Mouse (Mus musculus): ENCODE data around the gene Plekhm1. TPM values are rescaled to one million over a fixed set of nuclear protein-coding genes. Genes with fewer than 3 reads are reported as not detected.

Plekhm1 gene
- total and polyA plus RNA-seq, 3 experiments, result 3.4 to 10.0 TPM; not detected in 1

- TF ChIP-seq MAFK (IDR thresholded peaks at IDR 0.05; ENCODE audit: borderline replicate concordance, low read depth, low read length) (no peak), BHLHE40 (IDR thresholded peaks at IDR 0.05; ENCODE audit: borderline replicate concordance, low read depth, low read length) (no peak), RAD21 (IDR thresholded peaks at IDR 0.05; ENCODE audit: low read depth, low read length) (no peak), TCF12 (IDR thresholded peaks at IDR 0.05; ENCODE audit: low read depth, low read length) (no peak), USF1 (IDR thresholded peaks at IDR 0.05; ENCODE audit: low read depth, low read length) (no peak), TAL1 (IDR thresholded peaks at IDR 0.05; ENCODE audit: low read length) (no peak), ETS1 (IDR thresholded peaks at IDR 0.05; ENCODE audit: low read depth, low read length) (no peak), USF2 (IDR thresholded peaks at IDR 0.05; ENCODE audit: borderline replicate concordance in 1 of 2, insufficient read depth in 1 of 2, low read depth in 1 of 2, low read length in 2 of 2) (no peak), ZKSCAN1 (IDR thresholded peaks at IDR 0.05; ENCODE audit: low read depth, low read length) (no peak), ELF1 (IDR thresholded peaks at IDR 0.05; ENCODE audit: low read depth, low read length) (no peak), ZC3H11A (IDR thresholded peaks at IDR 0.05; ENCODE audit: low read depth, low read length) (no peak), CHD1 (IDR thresholded peaks at IDR 0.05; ENCODE audit: low read depth, low read length) (no peak), MEF2A (IDR thresholded peaks at IDR 0.05; ENCODE audit: extremely low read depth, insufficient replicate concordance, low read depth, low read length, poor library complexity, severe bottlenecking) (no peak), GABPA (IDR thresholded peaks at IDR 0.05; ENCODE audit: low read depth, low read length) (no peak), JUND (IDR thresholded peaks at IDR 0.05; ENCODE audit: low read depth, low read length) (no peak), EP300 (IDR thresholded peaks at IDR 0.05; ENCODE audit: low read depth in 1 of 2, low read length in 2 of 2) (no peak), MXI1 (IDR thresholded peaks at IDR 0.05; ENCODE audit: low read depth, low read length) (no peak), POLR2A (IDR thresholded peaks at IDR 0.05; ENCODE audit: control insufficient read depth in 1 of 2, insufficient read depth in 1 of 2, low read depth in 1 of 2, low read length in 2 of 2, poor library complexity in 1 of 2) (no peak), HCFC1 (IDR thresholded peaks at IDR 0.05; ENCODE audit: low read depth, low read length) (no peak)
Measured at GRCm38 (mm10) chr11:103318042-103318441, 94.4 kb downstream of the Plekhm1 start.

GRCm38 (mm10) chr11:103315379-103315778 lies 97.1 kb downstream of the Plekhm1 start:
- Histone ChIP-seq H3K79me2 (ENCODE audit: control insufficient read depth, insufficient read depth, low read length, poor library complexity) (no peaks in the 10 kb centered on the region), H3K4me1 (ENCODE audit: control insufficient read depth in 1 of 2, insufficient read depth in 2 of 2, low read length in 2 of 2) (no peaks in the 10 kb centered on the region), H3K27me3 (ENCODE audit: control insufficient read depth in 1 of 2, insufficient read depth in 2 of 2, low read length in 2 of 2) (peaks cover 3 to 5% of the 10 kb centered on the region in 2 experiments), H3K9me3 (replicated peaks; ENCODE audit: insufficient read depth, low read length) (no peaks in the 10 kb centered on the region), H3K9ac (ENCODE audit: control insufficient read depth, low read depth, low read length, poor library complexity, severe bottlenecking) (no peak overlapping the region), H3K4me3 (ENCODE audit: control insufficient read depth in 1 of 2, insufficient read depth in 1 of 2, low read depth in 2 of 2, low read length in 2 of 2) (no peak overlapping the region), H3K36me3 (ENCODE audit: control insufficient read depth in 1 of 2, insufficient read depth in 2 of 2, low read length in 2 of 2) (no peaks in the 10 kb centered on the region), H3K27ac (ENCODE audit: control insufficient read depth, low read depth, low read length) (no peak overlapping the region)
- TF ChIP-seq ZC3H11A (IDR thresholded peaks at IDR 0.05; ENCODE audit: low read depth, low read length), result no peak
- TF ChIP-seq JUND (IDR thresholded peaks at IDR 0.05; ENCODE audit: low read depth, low read length), result no peak
- TF ChIP-seq ELF1 (IDR thresholded peaks at IDR 0.05; ENCODE audit: low read depth, low read length), result no peak
- no peak for TF ChIP-seq USF1 (IDR thresholded peaks at IDR 0.05; ENCODE audit: low read depth, low read length)
- TF ChIP-seq POLR2AphosphoS5 (IDR thresholded peaks at IDR 0.05; ENCODE audit: borderline replicate concordance, low read depth, low read length), result no peak
- no peak for TF ChIP-seq TBP (IDR thresholded peaks at IDR 0.05; ENCODE audit: low read depth, low read length)
- TF ChIP-seq CTCF (IDR thresholded peaks at IDR 0.05 in 2 of 3, conservative IDR thresholded peaks at IDR 0.05 in 1 of 3; ENCODE audit: control insufficient read depth in 1 of 3, insufficient read depth in 1 of 3, low read depth in 2 of 3, low read length in 3 of 3, poor library complexity in 1 of 3, severe bottlenecking in 1 of 3), result no peak
- no peak for TF ChIP-seq ZKSCAN1 (IDR thresholded peaks at IDR 0.05; ENCODE audit: low read depth, low read length)
- no peak for TF ChIP-seq TAL1 (IDR thresholded peaks at IDR 0.05; ENCODE audit: low read length)
- TF ChIP-seq POLR2A (IDR thresholded peaks at IDR 0.05; ENCODE audit: control insufficient read depth in 1 of 2, insufficient read depth in 1 of 2, low read depth in 1 of 2, low read length in 2 of 2, poor library complexity in 1 of 2), result no peak
- TF ChIP-seq BHLHE40 (IDR thresholded peaks at IDR 0.05; ENCODE audit: borderline replicate concordance, low read depth, low read length), result no peak
- no peak for TF ChIP-seq MAFK (IDR thresholded peaks at IDR 0.05; ENCODE audit: borderline replicate concordance, low read depth, low read length)
- DNase-seq (ENCODE audit: low read depth, low spot score), result no peak

More at GRCm38 (mm10) chr11:103318042-103318441, 94.4 kb downstream of the Plekhm1 start:
- Histone ChIP-seq H3K27ac (ENCODE audit: control insufficient read depth, low read depth, low read length) (no peak overlapping the region), H3K27me3 (ENCODE audit: control insufficient read depth in 1 of 2, insufficient read depth in 2 of 2, low read length in 2 of 2) (peaks cover 3 to 6% of the 10 kb centered on the region in 2 experiments), H3K36me3 (ENCODE audit: control insufficient read depth in 1 of 2, insufficient read depth in 2 of 2, low read length in 2 of 2) (no peaks in the 10 kb centered on the region), H3K9me3 (replicated peaks; ENCODE audit: insufficient read depth, low read length) (no peaks in the 10 kb centered on the region), H3K4me3 (ENCODE audit: control insufficient read depth in 1 of 2, insufficient read depth in 1 of 2, low read depth in 2 of 2, low read length in 2 of 2) (no peak overlapping the region), H3K79me2 (ENCODE audit: control insufficient read depth, insufficient read depth, low read length, poor library complexity) (no peaks in the 10 kb centered on the region), H3K4me1 (ENCODE audit: control insufficient read depth in 1 of 2, insufficient read depth in 2 of 2, low read length in 2 of 2) (no peaks in the 10 kb centered on the region), H3K9ac (ENCODE audit: control insufficient read depth, low read depth, low read length, poor library complexity, severe bottlenecking) (no peak overlapping the region)
- no peak for DNase-seq (ENCODE audit: low read depth, low spot score)

Measured in MEL (cell line).